Mouse (Mus musculus) midbrain, embryonic 14.5 days (tissue): ENCODE data around the gene Mprip. TPM values are rescaled to one million over a fixed set of nuclear protein-coding genes. Genes with fewer than 3 reads are reported as not detected.

ENCODE experiments used
- polyA plus RNA-seq: library from polyadenylated mRNA; unstranded; fragments of >200 nt; fragmentation: Nextera tagmentation; extraction: Ambion mirVana; gene quantifications from 2 replicates; pipeline ENCODE4 v1.2.1, GENCODE M21; 2014

Gene Mprip
- polyA plus RNA-seq, 1 experiment from 2014 or later = 68.7 TPM

Other genes starting within 250 kb of the Mprip start
- gene Jmjd4, start 211.3 kb upstream of the Mprip start, polyA plus RNA-seq = 15.4 and 16.6 TPM in 2 replicates
- gene Snap47, start 210.1 kb upstream of the Mprip start, polyA plus RNA-seq = 525 and 579 TPM in 2 replicates
- 16.8 and 18.3 TPM in 2 replicates for gene Zfp867, start 188.8 kb upstream of the Mprip start, polyA plus RNA-seq
- 15.5 and 16.1 TPM in 2 replicates for gene Zkscan17, start 134.6 kb upstream of the Mprip start, polyA plus RNA-seq
- gene Nlrp3, start 119.7 kb upstream of the Mprip start, polyA plus RNA-seq = 0.35 TPM in 1 of 2 replicates, not detected in the other
- gene Olfr222, start 85.1 kb upstream of the Mprip start, polyA plus RNA-seq = not detected in 2 replicates
- not detected in 2 replicates for gene Olfr223, start 68.0 kb upstream of the Mprip start, polyA plus RNA-seq
- 3.0 and 5.4 TPM in 2 replicates for gene Pld6, start 126.3 kb downstream of the Mprip start, polyA plus RNA-seq
- gene Flcn, start 148.7 kb downstream of the Mprip start, polyA plus RNA-seq = 35.9 and 41.1 TPM in 2 replicates
- gene Nt5m, start 178.1 kb downstream of the Mprip start, polyA plus RNA-seq = 68.2 and 73.5 TPM in 2 replicates
- gene Cops3, start 178.5 kb downstream of the Mprip start, polyA plus RNA-seq = 200 and 213 TPM in 2 replicates